Mouse (Mus musculus): ENCODE data around the gene Slc6a6. TPM values are rescaled to one million over a fixed set of nuclear protein-coding genes. Genes with fewer than 3 reads are reported as not detected.

Gene Slc6a6
- polyA plus RNA-seq, 1 experiment from 2014 or later = 106 TPM

- TF ChIP-seq CTCF (IDR thresholded peaks at IDR 0.05; ENCODE audit: low read depth) = no peak
- Histone ChIP-seq H3K27ac (0 out of 2 replicates have a peak overlapping the region, but pooled peaks have one; percentile 10), H3K4me2 (ENCODE audit: low read length) (no peak overlapping the region)
Observed at GRCm38 (mm10) chr6:91707886-91708564, 24.2 kb downstream of the Slc6a6 start.

GRCm38 (mm10) chr6:91708919-91709318 is 25.1 kb downstream of the Slc6a6 start:
- TF ChIP-seq CTCF (IDR thresholded peaks at IDR 0.05; ENCODE audit: low read depth) = peak; percentile 42
- WGBS = 100% methylated on average over 1 of the region's 2 CpGs
- DNase-seq (ENCODE audit: low spot score) = no peak
- ATAC-seq (replicated peaks; ENCODE audit: low FRiP score, low read depth) = no peak
- peaks cover 22% of the 10 kb centered on the region; the same call in 1 of the 2 replicates for H3K36me3 ChIP-seq (ENCODE audit: insufficient read depth, low read length)
- no peaks in the 10 kb centered on the region for H3K9me3 ChIP-seq (replicated peaks; ENCODE audit: low read length)
- H3K4me3 ChIP-seq (replicated peaks; ENCODE audit: low read depth, low read length) = no peak overlapping the region
- H3K27ac ChIP-seq = no peak overlapping the region
- H3K4me1 ChIP-seq (replicated peaks; ENCODE audit: insufficient read depth, low read length) = peaks cover 22% of the 10 kb centered on the region
- H3K9ac ChIP-seq (ENCODE audit: low read depth, low read length) = no peak overlapping the region
- H3K4me2 ChIP-seq (ENCODE audit: low read length) = no peak overlapping the region
- H3K27me3 ChIP-seq (ENCODE audit: insufficient read depth, low read length) = no peaks in the 10 kb centered on the region

More at GRCm38 (mm10) chr6:91707886-91708564, 24.2 kb downstream of the Slc6a6 start:
- ATAC-seq (replicated peaks; ENCODE audit: low FRiP score, low read depth) = no peak
- Histone ChIP-seq H3K36me3 (ENCODE audit: insufficient read depth, low read length) (peaks cover 25% of the 10 kb centered on the region), H3K9ac (ENCODE audit: low read depth, low read length) (no peak overlapping the region), H3K27me3 (ENCODE audit: insufficient read depth, low read length) (no peaks in the 10 kb centered on the region), H3K4me1 (replicated peaks; ENCODE audit: insufficient read depth, low read length) (peaks cover 21% of the 10 kb centered on the region), H3K9me3 (replicated peaks; ENCODE audit: low read length) (no peaks in the 10 kb centered on the region), H3K4me3 (replicated peaks; ENCODE audit: low read depth, low read length) (no peak overlapping the region)
- 89% methylated on average over 11 of the region's 11 CpGs for WGBS
- no peak for DNase-seq (ENCODE audit: low spot score)

DNA sequence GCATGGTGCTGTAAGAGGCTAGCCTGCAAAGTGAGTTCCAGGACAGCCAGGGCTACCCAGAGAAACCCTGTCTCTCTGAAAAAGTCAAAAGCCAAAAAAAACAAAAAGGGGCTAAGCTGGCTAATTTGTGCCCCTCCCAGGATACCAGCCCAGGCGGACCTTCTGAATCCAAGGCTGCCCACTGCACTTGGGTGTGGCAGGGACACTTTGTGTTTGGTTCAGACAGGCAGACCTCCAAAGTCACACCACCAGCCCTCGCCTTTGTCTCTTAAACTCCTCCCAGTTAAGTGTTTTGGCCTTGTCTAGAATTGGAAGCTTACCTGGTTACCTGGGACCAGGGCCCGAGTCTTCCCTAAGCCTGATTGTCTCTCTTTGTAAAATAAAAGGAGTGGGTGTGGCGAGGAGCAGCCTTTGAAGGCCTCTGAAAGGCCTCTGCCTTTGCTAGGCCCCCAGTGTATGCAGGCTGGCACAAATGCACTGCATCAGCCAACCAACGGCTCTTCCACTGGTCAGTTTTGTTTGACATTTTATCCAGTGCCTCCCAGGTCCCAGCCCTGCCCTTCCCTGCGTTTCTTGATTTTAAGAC is 26.6 kb downstream of the Slc6a6 start:
- Histone ChIP-seq H3K27ac (no peak overlapping the region), H3K4me1 (replicated peaks; ENCODE audit: insufficient read depth, low read length) (peaks cover 19% of the 10 kb centered on the region), H3K9me3 (replicated peaks; ENCODE audit: low read length) (no peaks in the 10 kb centered on the region), H3K36me3 (ENCODE audit: insufficient read depth, low read length) (peaks cover 17% of the 10 kb centered on the region), H3K27me3 (ENCODE audit: insufficient read depth, low read length) (no peaks in the 10 kb centered on the region), H3K9ac (ENCODE audit: low read depth, low read length) (no peak overlapping the region), H3K4me2 (ENCODE audit: low read length) (no peak overlapping the region), H3K4me3 (replicated peaks; ENCODE audit: low read depth, low read length) (no peak overlapping the region)
- WGBS = 65% methylated on average over 6 of the region's 6 CpGs
- DNase-seq (ENCODE audit: low spot score) (no peak), ATAC-seq (replicated peaks; ENCODE audit: low FRiP score, low read depth) (no peak)
- TF ChIP-seq CTCF (IDR thresholded peaks at IDR 0.05; ENCODE audit: low read depth) = no peak

DNA sequence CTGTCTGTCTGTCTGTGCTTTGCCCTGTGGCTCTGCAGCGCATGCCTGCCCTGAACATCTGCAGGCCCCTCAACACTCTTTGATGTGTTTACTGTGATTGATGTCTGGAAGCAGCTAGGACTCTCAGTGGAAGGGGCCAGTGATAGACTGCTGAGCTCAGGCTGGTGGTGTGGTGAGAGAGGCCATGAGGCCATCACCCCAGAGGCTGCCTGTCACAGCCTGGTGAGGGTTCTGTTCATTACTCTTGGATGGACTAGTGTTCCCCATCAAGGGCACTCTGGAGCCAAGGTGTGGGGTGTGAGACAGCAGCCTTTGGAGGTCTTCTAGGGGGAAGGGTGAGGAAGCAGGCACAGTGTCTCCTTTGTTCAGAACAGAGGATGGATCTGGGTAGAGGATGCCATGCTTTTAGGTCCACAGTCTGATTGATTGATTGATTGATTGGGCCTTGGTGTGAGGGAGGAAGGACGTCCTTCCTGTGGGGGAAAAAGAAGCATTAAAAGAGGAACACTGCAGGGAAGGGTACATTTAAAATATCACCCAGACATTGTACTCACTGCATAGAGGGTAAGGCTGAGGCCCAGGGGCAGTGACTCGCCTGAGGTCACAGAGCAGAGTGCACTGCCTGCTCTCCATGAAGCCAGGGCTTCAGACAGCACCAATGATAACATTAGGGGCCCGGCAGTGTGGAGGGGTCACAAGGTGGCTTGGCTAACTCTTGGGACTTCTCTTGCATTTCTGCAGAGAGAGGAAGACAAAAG is 28.4 kb downstream of the Slc6a6 start:
- Histone ChIP-seq H3K36me3 (ENCODE audit: insufficient read depth, low read length) (peaks cover 14% of the 10 kb centered on the region), H3K4me2 (ENCODE audit: low read length) (no peak overlapping the region), H3K9me3 (replicated peaks; ENCODE audit: low read length) (no peaks in the 10 kb centered on the region), H3K27ac (peak overlapping the region; percentile 57), H3K4me1 (replicated peaks; ENCODE audit: insufficient read depth, low read length) (peaks cover 10% of the 10 kb centered on the region), H3K4me3 (replicated peaks; ENCODE audit: low read depth, low read length) (no peak overlapping the region), H3K9ac (ENCODE audit: low read depth, low read length) (no peak overlapping the region), H3K27me3 (ENCODE audit: insufficient read depth, low read length) (no peaks in the 10 kb centered on the region)
- DNase-seq (ENCODE audit: low spot score) (no peak), ATAC-seq (replicated peaks; ENCODE audit: low FRiP score, low read depth) (no peak)
- 33% methylated on average over 4 of the region's 4 CpGs for WGBS
- TF ChIP-seq CTCF (IDR thresholded peaks at IDR 0.05; ENCODE audit: low read depth) = no peak

GRCm38 (mm10) chr6:91712855-91713331 is 29.0 kb downstream of the Slc6a6 start:
- ATAC-seq (replicated peaks; ENCODE audit: low FRiP score, low read depth) (peak; percentile 79), DNase-seq (ENCODE audit: low spot score) (peak; percentile 51)
- no peak overlapping the region for H3K4me3 ChIP-seq (replicated peaks; ENCODE audit: low read depth, low read length)
- peak overlapping the region; percentile 57 for H3K27ac ChIP-seq
- peaks cover 10% of the 10 kb centered on the region for H3K4me1 ChIP-seq (replicated peaks; ENCODE audit: insufficient read depth, low read length)
- peaks cover 14% of the 10 kb centered on the region for H3K36me3 ChIP-seq (ENCODE audit: insufficient read depth, low read length)
- H3K27me3 ChIP-seq (ENCODE audit: insufficient read depth, low read length) = no peaks in the 10 kb centered on the region
- 0 out of 2 replicates have a peak overlapping the region, but pooled peaks have one; percentile 38 for H3K9ac ChIP-seq (ENCODE audit: low read depth, low read length)
- 10% methylated on average over 10 of the region's 10 CpGs for WGBS
- no peaks in the 10 kb centered on the region for H3K9me3 ChIP-seq (replicated peaks; ENCODE audit: low read length)
- TF ChIP-seq CTCF (IDR thresholded peaks at IDR 0.05; ENCODE audit: low read depth) = no peak
- no peak overlapping the region for H3K4me2 ChIP-seq (ENCODE audit: low read length)

GRCm38 (mm10) chr6:91713370-91713896 is 29.6 kb downstream of the Slc6a6 start:
- no peak overlapping the region for H3K4me2 ChIP-seq (ENCODE audit: low read length)
- peaks cover 9% of the 10 kb centered on the region for H3K36me3 ChIP-seq (ENCODE audit: insufficient read depth, low read length)
- no peak for TF ChIP-seq CTCF (IDR thresholded peaks at IDR 0.05; ENCODE audit: low read depth)
- H3K9ac ChIP-seq (ENCODE audit: low read depth, low read length) = 0 out of 2 replicates have a peak overlapping the region, but pooled peaks have one; percentile 38
- no peaks in the 10 kb centered on the region for H3K9me3 ChIP-seq (replicated peaks; ENCODE audit: low read length)
- peaks cover 10% of the 10 kb centered on the region for H3K4me1 ChIP-seq (replicated peaks; ENCODE audit: insufficient read depth, low read length)
- ATAC-seq (replicated peaks; ENCODE audit: low FRiP score, low read depth) (0 out of 2 replicates have a peak, but pooled peaks have one; percentile 1), DNase-seq (ENCODE audit: low spot score) (no peak)
- H3K27me3 ChIP-seq (ENCODE audit: insufficient read depth, low read length) = no peaks in the 10 kb centered on the region
- no peak overlapping the region for H3K4me3 ChIP-seq (replicated peaks; ENCODE audit: low read depth, low read length)
- whole genome bisulfite sequencing = 11% methylated on average over 5 of the region's 5 CpGs
- peak overlapping the region; percentile 57 for H3K27ac ChIP-seq
